Mouse (Mus musculus) kidney, adult 8-10 months (tissue): ENCODE measurements around the gene Mettl3.
"Not testable (repeated sequence)": the region's sequence is repeated elsewhere in the genome, so short reads cannot be mapped to it uniquely, and the experiment has no call there.

Experiments used
- DNase-seq, 2 experiments: peaks; one replicate each; pipeline ENCODE4 v3.0.0; 2022

The Mettl3 gene

GRCm38 (mm10) chr14:52304644-52305271 is at the start of gene Mettl3:
Gene Mettl3, minus strand, starts transcription at chr14:52305128.
- DNase-seq: peak; percentile 92 to 94

DNA sequence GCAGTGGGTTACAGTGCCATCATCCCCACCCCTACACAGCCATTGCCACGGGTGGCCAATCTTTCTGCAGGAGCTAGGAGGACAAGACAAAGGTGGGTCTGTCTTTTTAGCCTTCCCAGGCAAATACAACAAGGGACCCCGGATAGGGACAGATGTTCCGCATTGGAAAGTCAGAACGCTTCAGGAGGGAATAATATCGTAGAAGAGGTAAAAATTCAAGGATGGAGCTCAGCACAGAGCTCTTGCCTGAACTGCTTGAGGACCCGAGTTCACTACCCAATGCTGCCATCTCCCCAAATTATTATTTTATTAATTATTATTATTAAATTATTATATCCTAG is 34.6 kb upstream of the Mettl3 start:
- no peak for DNase-seq

- peak; percentile 61 to 65 for DNase-seq
Measured at GRCm38 (mm10) chr14:52338751-52339511, 34.0 kb upstream of the Mettl3 start.

DNA sequence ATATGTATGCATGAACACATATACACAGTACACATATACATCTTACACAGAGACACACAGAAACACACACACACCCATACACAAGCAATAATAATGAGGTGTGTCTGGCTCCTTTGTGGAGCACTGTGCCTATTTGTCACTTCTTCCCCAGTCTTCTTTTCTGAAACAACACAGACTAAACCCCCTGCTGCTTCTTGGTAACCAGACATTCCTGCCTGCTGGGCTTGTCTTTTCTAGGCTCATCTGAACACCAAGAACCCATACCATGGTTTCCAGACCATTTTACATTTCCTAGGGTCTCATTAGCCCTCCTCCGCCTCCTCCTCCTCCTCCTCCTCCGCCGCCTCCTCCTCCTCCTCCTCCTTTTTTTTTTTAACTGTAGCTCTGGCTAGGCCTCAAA is 27.2 kb upstream of the Mettl3 start:
- no peak for DNase-seq

DNA sequence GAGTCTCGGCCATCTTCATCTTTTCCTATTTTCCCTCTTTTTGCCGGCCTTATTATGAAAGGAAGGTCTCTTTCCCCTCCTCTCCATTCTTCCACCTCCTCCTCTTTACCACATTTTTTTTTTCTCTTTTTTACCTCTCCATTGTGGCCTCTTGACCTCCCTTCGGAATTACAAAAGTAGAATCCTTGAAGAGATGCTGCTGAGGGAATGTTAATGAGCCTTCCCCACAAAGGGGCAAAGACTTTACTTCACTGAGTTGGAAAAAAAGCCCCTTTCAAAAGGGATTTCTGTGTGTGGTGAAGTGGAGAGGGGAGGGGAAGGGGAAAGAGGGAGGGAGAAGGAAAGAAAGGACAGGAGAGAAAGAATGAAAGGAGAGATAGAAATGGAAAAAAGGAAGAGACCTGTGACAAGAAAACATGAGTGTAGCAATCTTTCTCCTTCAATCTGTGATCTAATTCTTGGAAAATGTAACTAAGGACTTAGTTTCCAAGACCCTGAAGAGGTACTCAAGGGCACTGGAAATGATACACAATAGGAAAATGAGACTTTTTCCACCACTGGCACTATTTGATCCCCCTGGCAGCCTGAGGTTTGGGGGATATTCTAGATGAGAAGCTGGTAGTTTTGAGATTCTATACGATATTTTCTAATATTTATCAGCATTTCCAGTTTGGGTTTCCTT is 26.3 kb upstream of the Mettl3 start:
- DNase-seq: no peak

- no peak for DNase-seq
Measured at GRCm38 (mm10) chr14:52327910-52328812, 23.2 kb upstream of the Mettl3 start, which contains the start of gene Sall2. Gene Sall2, minus strand, starts transcription at chr14:52328762.

DNA sequence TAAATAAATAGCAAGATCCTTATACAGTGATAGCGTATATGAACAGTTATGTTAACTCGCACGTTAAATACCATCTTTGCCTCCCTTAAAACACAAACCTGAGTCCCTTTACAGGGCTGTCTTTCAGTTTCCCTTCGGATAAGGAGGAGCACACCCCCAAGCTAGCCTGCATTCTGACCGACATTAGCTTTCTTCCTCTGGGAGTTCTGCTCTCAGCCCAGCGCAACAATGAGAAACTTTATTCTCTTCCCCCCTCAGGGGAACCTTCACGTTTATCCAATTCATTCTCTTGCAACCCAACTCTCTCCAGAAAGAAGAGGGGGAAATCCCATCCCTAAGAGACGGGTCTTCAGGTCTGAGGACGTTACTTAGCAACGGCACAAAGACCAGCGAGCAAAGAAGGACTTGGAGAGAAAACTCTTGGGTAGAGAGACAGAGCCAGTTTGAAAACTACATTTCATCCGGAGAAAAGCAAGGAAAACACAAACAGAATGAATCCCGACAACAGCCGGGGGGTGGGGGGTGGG is 22.5 kb upstream of the Mettl3 start:
- DNase-seq: no peak

DNA sequence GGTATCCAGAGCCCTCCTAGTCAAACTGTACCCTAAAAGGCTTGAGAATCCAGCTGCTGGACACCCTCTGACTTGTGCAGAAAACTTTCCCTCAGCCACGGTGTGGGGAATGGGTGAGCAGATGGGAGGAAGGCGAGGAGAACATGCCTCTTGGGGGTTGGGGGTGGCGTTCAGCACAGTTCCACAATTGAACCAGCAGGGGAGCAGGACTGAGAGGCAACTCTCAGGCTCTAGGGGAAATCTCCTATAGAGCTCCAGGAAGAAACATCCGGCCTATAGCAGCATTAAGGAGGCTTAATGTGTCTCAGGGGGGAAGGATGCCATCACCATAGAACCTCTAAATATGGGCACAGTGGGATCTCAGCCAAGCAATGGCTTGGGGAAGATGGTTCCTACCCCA is 21.0 kb upstream of the Mettl3 start:
- no peak for DNase-seq

- DNase-seq: no peak
Measured at GRCm38 (mm10) chr14:52319361-52319760, 14.4 kb upstream of the Mettl3 start.

DNA sequence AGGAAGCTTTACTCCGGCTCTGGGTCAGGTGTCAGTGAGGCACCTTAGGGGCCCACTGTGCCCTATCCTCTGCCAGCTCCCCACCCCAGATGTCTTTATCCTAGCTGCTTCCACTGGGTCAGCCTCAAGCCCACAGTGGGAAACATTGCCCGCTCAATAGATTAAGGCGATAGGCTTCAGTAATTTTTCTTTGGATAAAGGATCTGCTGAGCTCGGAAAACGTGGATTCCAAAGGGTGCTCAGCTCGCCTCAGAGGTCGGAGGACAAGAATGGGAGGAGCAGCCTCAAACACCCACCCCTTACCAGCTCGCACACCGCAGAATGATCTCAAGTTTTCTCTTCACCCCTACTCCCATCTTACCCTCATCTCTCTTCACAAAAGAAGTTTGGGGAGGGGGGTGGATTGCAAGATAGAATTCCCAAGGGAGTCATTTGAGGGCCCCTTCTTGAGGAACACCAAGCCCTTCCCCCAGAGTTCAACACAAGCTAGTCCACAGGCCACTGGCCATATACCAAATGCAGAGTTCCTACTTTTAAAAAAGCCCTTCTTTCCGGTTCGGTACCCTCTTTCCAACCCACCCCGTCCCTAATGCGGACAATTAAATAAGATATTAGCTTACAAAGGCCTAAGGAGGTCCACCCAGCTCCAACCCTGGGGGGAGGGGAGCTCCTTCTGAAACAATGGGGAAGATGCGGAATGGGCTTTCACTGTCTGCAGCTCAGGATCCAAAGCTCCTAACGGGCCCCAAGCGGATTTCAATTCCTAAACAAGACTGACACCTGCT is 11.7 kb upstream of the Mettl3 start:
- DNase-seq: peak; percentile 68 to 73

DNA sequence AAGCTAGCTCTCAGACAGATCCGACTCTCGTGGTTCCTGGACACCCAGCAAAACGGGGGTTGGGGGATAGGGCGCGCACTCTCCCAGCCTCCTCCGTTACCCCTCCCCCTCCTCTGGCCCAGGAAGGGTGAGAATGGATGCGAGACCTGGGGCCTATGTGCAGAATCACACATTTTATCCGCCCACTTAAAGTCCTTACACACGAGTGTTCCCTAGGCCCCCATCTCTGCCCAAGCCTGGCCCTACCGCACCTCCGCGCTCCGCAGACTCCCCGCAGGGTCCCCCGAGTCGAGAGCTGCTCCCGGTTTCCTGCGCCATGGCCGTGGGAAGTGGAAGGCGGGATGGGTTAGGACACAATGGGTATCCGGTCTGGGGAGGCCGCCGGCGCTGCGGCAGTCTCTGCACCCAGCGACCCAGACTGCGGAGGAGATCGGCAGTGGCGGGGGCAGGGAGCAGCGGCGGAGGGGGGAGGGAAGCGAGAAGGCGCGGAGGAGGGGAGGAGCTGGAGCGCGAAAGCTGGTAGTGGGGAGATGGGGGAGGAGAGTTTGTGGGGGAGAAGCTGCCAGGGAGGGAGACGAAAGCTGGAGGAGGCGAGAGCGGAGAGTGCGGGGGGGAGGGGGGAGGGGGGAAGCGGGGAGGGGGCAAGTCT is 11.0 kb upstream of the Mettl3 start:
- peak; percentile 58 to 66 for DNase-seq

- no peak for DNase-seq
Measured at GRCm38 (mm10) chr14:52315283-52315780, 10.4 kb upstream of the Mettl3 start.

- no peak for DNase-seq
Measured at GRCm38 (mm10) chr14:52314808-52315150, 9.9 kb upstream of the Mettl3 start.

DNA sequence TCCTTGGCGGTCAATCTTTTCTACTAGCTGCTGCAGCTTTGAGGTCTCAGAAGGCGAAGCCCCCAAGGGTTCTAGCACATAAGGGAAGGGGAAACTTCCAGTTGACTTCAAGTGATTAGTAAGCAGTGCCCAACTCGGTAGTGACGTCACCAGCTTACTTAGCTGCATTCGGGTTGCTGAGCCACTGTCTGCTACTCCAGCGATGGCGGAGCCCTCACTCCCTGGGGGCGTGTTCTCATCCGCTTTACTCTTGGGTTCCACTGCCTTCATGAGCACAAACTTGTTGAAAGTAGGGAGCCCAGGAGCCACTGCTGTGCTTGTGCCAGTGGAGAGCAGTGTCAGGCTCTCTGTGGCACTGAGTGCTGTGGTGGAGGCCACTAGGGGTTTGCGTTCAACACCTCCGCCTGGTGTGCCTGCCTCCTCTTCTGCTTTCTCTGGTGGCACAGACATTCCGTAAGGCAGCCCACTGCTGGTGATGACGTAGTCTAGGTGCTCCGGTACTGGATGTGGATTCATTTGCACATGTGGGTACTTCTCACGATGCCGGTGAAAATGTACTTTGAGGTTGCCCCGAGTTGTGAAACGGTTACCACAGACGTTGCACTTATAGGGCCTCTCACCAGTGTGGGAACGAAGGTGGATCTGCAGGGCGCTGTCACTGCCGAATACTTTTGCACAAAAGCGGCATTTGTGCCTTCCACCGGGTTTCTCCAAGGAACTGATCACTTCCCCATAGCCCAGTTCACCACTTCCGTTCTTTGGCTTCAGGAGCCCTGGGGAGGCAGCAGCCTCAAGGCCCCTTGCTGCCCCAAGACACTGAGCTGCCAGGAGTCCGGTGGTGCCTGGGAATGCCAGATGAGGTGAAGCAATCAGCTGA is 9.2 kb upstream of the Mettl3 start:
- DNase-seq: no peak

GRCm38 (mm10) chr14:52310906-52311305 is 6.0 kb upstream of the Mettl3 start:
- DNase-seq: no peak

DNA sequence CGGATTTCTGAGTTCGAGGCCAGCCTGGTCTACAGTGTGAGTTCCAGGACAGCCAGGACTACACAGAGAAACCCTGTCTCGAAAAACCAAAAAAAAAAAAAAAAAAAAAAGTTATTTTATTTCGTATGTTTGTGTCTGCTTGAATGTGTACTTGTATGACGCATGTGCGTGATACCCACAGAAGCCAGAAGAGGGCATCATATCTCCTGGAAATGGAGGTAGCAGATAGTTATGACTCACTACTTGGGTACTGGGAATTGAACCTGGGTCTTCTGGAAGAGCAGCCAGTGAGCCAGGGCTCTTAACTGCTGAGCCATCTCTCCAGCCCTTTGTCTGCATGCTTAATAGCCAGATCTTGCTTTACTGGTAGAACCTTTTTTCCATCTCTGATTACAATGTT is 5.4 kb upstream of the Mettl3 start:
- DNase-seq: not testable (repeated sequence)

GRCm38 (mm10) chr14:52306100-52306499 is 1.2 kb upstream of the Mettl3 start:
- no peak for DNase-seq

GRCm38 (mm10) chr14:52303517-52303916 is 1.4 kb downstream of the Mettl3 start:
- not testable (repeated sequence) for DNase-seq

- no peak for DNase-seq
Measured at GRCm38 (mm10) chr14:52295558-52296264, 9.2 kb downstream of the Mettl3 start.
